11 mouse cellular contexts compared by ENCODE assay signal in the genomic region with DNA sequence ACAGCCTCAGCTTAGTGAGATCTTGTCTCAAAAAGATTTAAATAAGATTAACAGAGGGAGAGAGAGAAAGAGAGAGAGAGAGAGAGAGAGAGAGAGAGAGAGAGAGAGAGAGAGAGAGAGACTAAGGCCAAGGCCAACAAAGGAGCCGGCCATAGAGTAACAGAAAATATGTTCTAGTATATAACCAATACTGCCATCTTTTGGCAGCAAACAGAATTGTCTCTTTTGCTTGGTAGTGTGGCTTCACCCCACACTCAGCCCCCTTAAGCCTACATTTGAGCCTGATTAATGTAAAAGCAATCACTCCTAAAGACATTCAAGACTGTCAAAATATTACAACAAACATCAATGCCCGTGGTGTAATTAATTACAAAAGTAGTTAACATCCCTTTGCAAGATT. TPM values are rescaled to one million over a fixed set of nuclear protein-coding genes. Genes with fewer than 3 reads are reported as not detected.
A peak's percentile ranks its signal among the peaks of the same experiment; 100 is the strongest.
DNase-seq lines count a peak whose midpoint lies in the region; ATAC-seq and TF ChIP-seq lines count a peak whose summit lies in the region.
"Had no signal": no experiment of that assay in that cellular context is flagged by ENCODE, and none has a peak within 500 bp of the region (broad histone marks: within the 10 kb centered on the region; RNA-seq: fewer than 3 reads in every experiment).

No protein-coding gene starts in this region.

- H3K4me2 ChIP-seq in lung, postnatal 0 days (replicated peaks; ENCODE audit: low read depth, low read length), result no peak overlapping the region
- H3K4me2 ChIP-seq: embryonic facial prominence, embryonic 13.5 days; heart, embryonic 11.5 days had no signal

- peak; percentile 48 for TF ChIP-seq CTCF in gastrocnemius, adult 2 months (IDR thresholded peaks at IDR 0.05)
- peak; percentile 55 for TF ChIP-seq CTCF in lung, postnatal 0 days (IDR thresholded peaks at IDR 0.05)

- no peaks in the 10 kb centered on the region for H3K27me3 ChIP-seq in lung, postnatal 0 days (replicated peaks; ENCODE audit: insufficient read depth, low read length)
- H3K27me3 ChIP-seq: embryonic facial prominence, embryonic 13.5 days had no signal

- no peak for DNase-seq in gastrocnemius, adult 2 months
- DNase-seq in gastrocnemius, postnatal 10 days, result no peak
- peak; percentile 52 for DNase-seq in lung, postnatal 0 days (ENCODE audit: low spot score)
- no peak for DNase-seq in lung, adult 18-20 months
- DNase-seq in adipocyte (ENCODE audit: low spot score), result peak; percentile 42
- peak; percentile 11 for DNase-seq in naive thymus-derived CD4-positive, alpha-beta T cell, adult 2 months (ENCODE audit: low read depth)
- no peak for DNase-seq in yolk sac, embryonic 10.5 days (ENCODE audit: low spot score)
- no peak for DNase-seq in ovary, postnatal 10 days (ENCODE audit: low spot score)
- DNase-seq: right cerebral cortex, adult 18-20 months had no signal

- ATAC-seq in lung, postnatal 0 days, result no peak

- intact Hi-C loops in gastrocnemius, adult 2 months (cut with DNase I), result loop anchor here (2.0 kb wide), 1 partner anchor 73 kb away; no protein-coding TSS in a partner anchor

- no peak overlapping the region for H3K9ac ChIP-seq in lung, postnatal 0 days (replicated peaks; ENCODE audit: low read depth)
- H3K9ac ChIP-seq: embryonic facial prominence, embryonic 13.5 days had no signal

- H3K36me3 ChIP-seq in lung, postnatal 0 days (ENCODE audit: insufficient read depth, low read length), result no peaks in the 10 kb centered on the region
- H3K36me3 ChIP-seq: embryonic facial prominence, embryonic 13.5 days had no signal

- H3K4me1 ChIP-seq in lung, postnatal 0 days (ENCODE audit: insufficient read depth, low read depth, low read length), result no peaks in the 10 kb centered on the region
- H3K4me1 ChIP-seq: embryonic facial prominence, embryonic 13.5 days had no signal

- TF ChIP-seq EP300 in lung, postnatal 0 days (IDR thresholded peaks at IDR 0.05), result no peak

- no peak overlapping the region for H3K4me3 ChIP-seq in gastrocnemius, adult 2 months
- no peak overlapping the region for H3K4me3 ChIP-seq in lung, postnatal 0 days (ENCODE audit: low read depth, low read length)
- H3K4me3 ChIP-seq: embryonic facial prominence, embryonic 13.5 days had no signal

- H3K9me3 ChIP-seq in lung, postnatal 0 days (ENCODE audit: low read length), result no peaks in the 10 kb centered on the region
- H3K9me3 ChIP-seq: embryonic facial prominence, embryonic 13.5 days had no signal

- no peak overlapping the region for H3K27ac ChIP-seq in gastrocnemius, adult 2 months
- no peak overlapping the region for H3K27ac ChIP-seq in lung, postnatal 0 days (ENCODE audit: low read length)
- H3K27ac ChIP-seq: embryonic facial prominence, embryonic 13.5 days had no signal

- WGBS in lung, postnatal 0 days, result 27% methylated on average over 2 of the region's 2 CpGs

RNA-seq across cellular contexts. Expression of a gene that starts 37.1 kb away (rescaled TPM):
- under 1 TPM in 1 of 2 experiments, not detected in 1; 0.14 TPM for total RNA-seq in gastrocnemius, adult 2 months (2021)
- total RNA-seq in gastrocnemius, postnatal 10 days (2021), result under 1 TPM; 0.31 to 0.38 TPM
- polyA plus RNA-seq in lung, postnatal 0 days (2015; fragmentation: Nextera tagmentation; extraction: Ambion mirVana), result 0.18 and 0.26 TPM in 2 replicates
- polyA plus RNA-seq: heart, embryonic 11.5 days had no signal

RNA-seq across cellular contexts. Expression of a gene that starts 52.3 kb away (rescaled TPM):
- 1 to 10 TPM; 4.2 to 5.2 TPM for total RNA-seq in gastrocnemius, adult 2 months (2021)
- 1 to 10 TPM; 5.4 to 8.1 TPM for total RNA-seq in gastrocnemius, postnatal 10 days (2021)
- 5.2 and 6.2 TPM in 2 replicates for polyA plus RNA-seq in lung, postnatal 0 days (2015; fragmentation: Nextera tagmentation; extraction: Ambion mirVana)

Comparison
In these comparisons a context has a peak if more than half of its experiments do, and no peak if none do; other contexts are left out.
1. DNase-seq: peak in lung, postnatal 0 days (single experiment), adipocyte (single experiment) and naive thymus-derived CD4-positive, alpha-beta T cell, adult 2 months (single experiment); none in gastrocnemius, adult 2 months (single experiment), gastrocnemius, postnatal 10 days (single experiment), lung, adult 18-20 months (0 of 2), yolk sac, embryonic 10.5 days (single experiment) and ovary, postnatal 10 days (single experiment).